9 mouse cellular contexts compared by ENCODE assay signal in the genomic region with DNA sequence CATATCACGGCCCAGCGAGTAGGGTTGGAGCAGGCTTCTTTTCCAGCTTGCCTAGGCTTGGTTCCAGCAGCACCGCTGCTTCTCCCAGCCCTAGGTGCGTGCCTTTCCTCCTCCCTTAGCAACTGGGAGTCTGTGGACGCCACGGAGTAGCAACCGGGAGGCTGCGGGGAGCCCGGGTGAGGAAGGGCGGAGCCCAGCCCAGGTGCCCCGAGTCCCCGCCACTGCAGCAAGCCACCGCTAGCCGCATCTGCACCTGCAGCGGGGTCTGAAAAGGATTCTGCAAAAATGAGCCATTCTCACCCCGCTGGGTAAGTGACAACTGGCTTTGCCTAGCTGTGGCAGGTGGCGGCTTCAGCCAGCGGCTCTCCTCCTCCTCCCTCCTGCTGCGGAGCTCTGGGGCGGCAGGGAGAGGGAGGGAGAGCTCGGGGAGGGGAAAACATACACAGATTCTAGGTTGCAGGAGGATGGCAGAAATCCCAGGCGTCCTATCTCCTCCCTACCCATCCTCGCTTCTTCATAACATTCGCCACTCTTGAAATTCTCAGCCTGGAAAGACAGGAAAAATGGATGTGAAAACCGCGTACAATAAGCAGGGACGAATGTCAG. TPM values are rescaled to one million over a fixed set of nuclear protein-coding genes. Genes with fewer than 3 reads are reported as not detected.
A peak's percentile ranks its signal among the peaks of the same experiment; 100 is the strongest.
DNase-seq lines count a peak whose midpoint lies in the region; ATAC-seq lines count a peak whose summit lies in the region.
"Had no signal": no experiment of that assay in that cellular context is flagged by ENCODE, and none has a peak within 500 bp of the region (broad histone marks: within the 10 kb centered on the region; RNA-seq: fewer than 3 reads in every experiment).

No protein-coding gene starts in this region.

- 3% methylated on average over 25 of the region's 27 CpGs for whole genome bisulfite sequencing in lung, embryonic 15.5 days
- 3% methylated on average over 26 of the region's 27 CpGs for WGBS in embryonic facial prominence, embryonic 10.5 days
- WGBS in midbrain, embryonic 11.5 days, result 4% methylated on average over 25 of the region's 27 CpGs
- WGBS in stomach, embryonic 16.5 days, result 3% methylated on average over 25 of the region's 27 CpGs

- H3K4me2 ChIP-seq in lung, embryonic 15.5 days, result peak overlapping the region; percentile 52
- peak overlapping the region; percentile 71 for H3K4me2 ChIP-seq in midbrain, embryonic 11.5 days
- peak overlapping the region; percentile 52 for H3K4me2 ChIP-seq in stomach, embryonic 16.5 days (ENCODE audit: low read depth, low read length)
- H3K4me2 ChIP-seq: liver, embryonic 15.5 days had no signal

- peak; percentile 67 for ATAC-seq in lung, embryonic 15.5 days (ENCODE audit: borderline replicate concordance, extremely low read depth, low FRiP score, low TSS enrichment)
- peak; percentile 90 for ATAC-seq in midbrain, embryonic 11.5 days (ENCODE audit: low FRiP score)
- peak; percentile 60; the same call in 1 of the 2 replicates for ATAC-seq in stomach, embryonic 16.5 days (ENCODE audit: insufficient read depth, low FRiP score)
- no peak for ATAC-seq in monocyte, adult 5-6 weeks (replicated peaks; ENCODE audit: insufficient number of reproducible peaks, low FRiP score, low TSS enrichment, poor library complexity, severe bottlenecking)

- H3K27ac ChIP-seq in lung, embryonic 15.5 days, result no peak overlapping the region
- no peak overlapping the region for H3K27ac ChIP-seq in embryonic facial prominence, embryonic 10.5 days (replicated peaks)
- no peak overlapping the region for H3K27ac ChIP-seq in midbrain, embryonic 11.5 days (ENCODE audit: low read depth, low read length)
- H3K27ac ChIP-seq in stomach, embryonic 16.5 days (ENCODE audit: low read length), result no peak overlapping the region
- H3K27ac ChIP-seq: liver, embryonic 15.5 days had no signal

- H3K9ac ChIP-seq in lung, embryonic 15.5 days, result no peak overlapping the region
- H3K9ac ChIP-seq in midbrain, embryonic 11.5 days (ENCODE audit: low read length), result peak overlapping the region; percentile 56
- peak overlapping the region; percentile 39; the same call in 1 of the 2 replicates for H3K9ac ChIP-seq in stomach, embryonic 16.5 days (ENCODE audit: low read length)
- H3K9ac ChIP-seq: liver, embryonic 15.5 days had no signal

- H3K4me1 ChIP-seq in lung, embryonic 15.5 days, result no peaks in the 10 kb centered on the region; the same call in 1 of the 2 replicates
- peaks cover 11% of the 10 kb centered on the region for H3K4me1 ChIP-seq in embryonic facial prominence, embryonic 10.5 days
- peaks cover 5% of the 10 kb centered on the region; the same call in 1 of the 2 replicates for H3K4me1 ChIP-seq in midbrain, embryonic 11.5 days (ENCODE audit: control insufficient read depth, insufficient read depth, low read length)
- H3K4me1 ChIP-seq in stomach, embryonic 16.5 days (ENCODE audit: control insufficient read depth, insufficient read depth, low read length), result no peaks in the 10 kb centered on the region
- H3K4me1 ChIP-seq: liver, embryonic 15.5 days had no signal

- H3K9me3 ChIP-seq in lung, embryonic 15.5 days, result no peaks in the 10 kb centered on the region
- no peaks in the 10 kb centered on the region for H3K9me3 ChIP-seq in embryonic facial prominence, embryonic 10.5 days
- H3K9me3 ChIP-seq in midbrain, embryonic 11.5 days (ENCODE audit: control insufficient read depth, low read length), result no peaks in the 10 kb centered on the region
- no peaks in the 10 kb centered on the region for H3K9me3 ChIP-seq in stomach, embryonic 16.5 days (replicated peaks; ENCODE audit: control insufficient read depth, low read length)
- H3K9me3 ChIP-seq: liver, embryonic 15.5 days had no signal

- H3K36me3 ChIP-seq in lung, embryonic 15.5 days, result no peaks in the 10 kb centered on the region
- no peaks in the 10 kb centered on the region for H3K36me3 ChIP-seq in embryonic facial prominence, embryonic 10.5 days (replicated peaks)
- no peaks in the 10 kb centered on the region for H3K36me3 ChIP-seq in midbrain, embryonic 11.5 days (ENCODE audit: control insufficient read depth, insufficient read depth, low read length)
- H3K36me3 ChIP-seq in stomach, embryonic 16.5 days (ENCODE audit: control insufficient read depth, insufficient read depth, low read length), result no peaks in the 10 kb centered on the region
- H3K36me3 ChIP-seq: liver, embryonic 15.5 days had no signal

- peaks cover 34% of the 10 kb centered on the region for H3K27me3 ChIP-seq in lung, embryonic 15.5 days
- peaks cover 53% of the 10 kb centered on the region for H3K27me3 ChIP-seq in embryonic facial prominence, embryonic 10.5 days (replicated peaks; ENCODE audit: low read depth, poor library complexity, severe bottlenecking)
- H3K27me3 ChIP-seq in midbrain, embryonic 11.5 days (ENCODE audit: control insufficient read depth, insufficient read depth, low read length), result peaks cover 5% of the 10 kb centered on the region; the same call in 1 of the 2 replicates
- H3K27me3 ChIP-seq in stomach, embryonic 16.5 days (ENCODE audit: control insufficient read depth, insufficient read depth, low read length), result peaks cover 17% of the 10 kb centered on the region

- DNase-seq in lung, postnatal 10 days, result no peak
- peak; percentile 51 for DNase-seq in embryonic facial prominence, embryonic 10.5 days (ENCODE audit: low spot score)
- peak; percentile 17 for DNase-seq in heart, postnatal 4 days
- DNase-seq in layer of hippocampus, adult 9-10 months (ENCODE audit: low spot score), result peak; percentile 58
- peak; percentile 95 for DNase-seq in midbrain, embryonic 11.5 days (ENCODE audit: low spot score, missing footprints)

- H3K4me3 ChIP-seq in lung, embryonic 15.5 days, result peak overlapping the region; percentile 25
- H3K4me3 ChIP-seq in embryonic facial prominence, embryonic 10.5 days, result peak overlapping the region; percentile 56
- H3K4me3 ChIP-seq in midbrain, embryonic 11.5 days (ENCODE audit: low read depth, low read length), result peak overlapping the region; percentile 42
- peak overlapping the region; percentile 38 for H3K4me3 ChIP-seq in stomach, embryonic 16.5 days (replicated peaks; ENCODE audit: low read length)
- H3K4me3 ChIP-seq: liver, embryonic 15.5 days had no signal

RNA-seq across cellular contexts. Expression of gene Erich3, which starts 0.4 kb away (rescaled TPM):
- 0.16 and 0.18 TPM in 2 replicates for polyA plus RNA-seq in lung, embryonic 15.5 days (2015; fragmentation: Nextera tagmentation; extraction: Ambion mirVana)
- 0.19 and 0.36 TPM in 2 replicates for polyA plus RNA-seq in embryonic facial prominence, embryonic 10.5 days (2016; fragmentation: Nextera tagmentation; extraction: Ambion mirVana)
- total RNA-seq in heart, postnatal 4 days (2021), result under 1 TPM; 0.05 to 0.18 TPM
- 0.20 and 0.80 TPM in 2 replicates for polyA plus RNA-seq in midbrain, embryonic 11.5 days (2014; fragmentation: Nextera tagmentation; extraction: Ambion mirVana)
- polyA plus RNA-seq in stomach, embryonic 16.5 days (2015; fragmentation: Nextera tagmentation; extraction: Ambion mirVana), result 0.10 and 0.21 TPM in 2 replicates
- total RNA-seq in monocyte, adult 5-6 weeks (2017), result not detected in 3 replicates
- polyA plus RNA-seq: liver, embryonic 15.5 days had no signal
